Mouse (Mus musculus): Measurements from ENCODE around the gene Ncbp2.

Gene Ncbp2

GRCm38 (mm10) chr16:31948345-31948774 is at the start of gene Ncbp2, which contains the start of gene 0610012G03Rik:
Gene Ncbp2, plus strand, starts transcription at chr16:31948513.
Gene 0610012G03Rik, minus strand, starts transcription at chr16:31948494.
- in situ Hi-C loops (cut with MboI; ENCODE audit: unreplicated experiment in 2 of 2): loop anchor here (5.0 to 25.0 kb wide), 6 partner anchors 54 to 669 kb away; partner anchors contain the start of genes Fbxo45 (in 2 of the 2), Senp5 (in 2 of the 2), Wdr53 (in 2 of the 2) and Slc51a (in 1 of the 2)

- in situ Hi-C loops (cut with MboI; ENCODE audit: unreplicated experiment in 2 of 2): no loop called here
Measured at GRCm38 (mm10) chr16:31898546-31899326, 49.6 kb upstream of the Ncbp2 start.

GRCm38 (mm10) chr16:31901886-31902285 is 46.4 kb upstream of the Ncbp2 start:
- in situ Hi-C loops (cut with MboI; ENCODE audit: unreplicated experiment in 2 of 2): no loop called here

GRCm38 (mm10) chr16:31903239-31903638 is 45.1 kb upstream of the Ncbp2 start:
- in situ Hi-C loops (cut with MboI; ENCODE audit: unreplicated experiment in 2 of 2): no loop called here

- in situ Hi-C loops (cut with MboI; ENCODE audit: unreplicated experiment in 2 of 2): no loop called here
Measured at GRCm38 (mm10) chr16:31905331-31905730, 43.0 kb upstream of the Ncbp2 start.

GRCm38 (mm10) chr16:31905891-31906825 is 42.2 kb upstream of the Ncbp2 start:
- in situ Hi-C loops (cut with MboI; ENCODE audit: unreplicated experiment in 2 of 2): no loop called here

GRCm38 (mm10) chr16:31906896-31907295 is 41.4 kb upstream of the Ncbp2 start:
- in situ Hi-C loops (cut with MboI; ENCODE audit: unreplicated experiment in 2 of 2): no loop called here

GRCm38 (mm10) chr16:31908959-31909358 is 39.4 kb upstream of the Ncbp2 start:
- in situ Hi-C loops (cut with MboI; ENCODE audit: unreplicated experiment in 2 of 2): no loop called here

- in situ Hi-C loops (cut with MboI; ENCODE audit: unreplicated experiment in 2 of 2): no loop called here
Measured at GRCm38 (mm10) chr16:31910281-31910847, 37.9 kb upstream of the Ncbp2 start.

GRCm38 (mm10) chr16:31917776-31918175 is 30.5 kb upstream of the Ncbp2 start:
- in situ Hi-C loops (cut with MboI; ENCODE audit: unreplicated experiment in 2 of 2): loop anchor here (5.0 kb wide), 3 partner anchors 40 to 460 kb away; partner anchors contain the start of gene Meltf (in 2 of the 2)

- in situ Hi-C loops (cut with MboI; ENCODE audit: unreplicated experiment in 2 of 2): loop anchor here (5.0 kb wide), 3 partner anchors 41 to 461 kb away; partner anchors contain the start of gene Meltf (in 2 of the 2)
Measured at GRCm38 (mm10) chr16:31918248-31918724, 30.0 kb upstream of the Ncbp2 start.

- in situ Hi-C loops (cut with MboI; ENCODE audit: unreplicated experiment in 2 of 2): loop anchor here in 1 of 2 experiments (5.0 kb wide), 1 partner anchor 467 kb away; no protein-coding TSS in a partner anchor
Measured at GRCm38 (mm10) chr16:31924368-31924767, 23.9 kb upstream of the Ncbp2 start.

GRCm38 (mm10) chr16:31926091-31926490 is 22.2 kb upstream of the Ncbp2 start:
- in situ Hi-C loops (cut with MboI; ENCODE audit: unreplicated experiment in 2 of 2): loop anchor here in 1 of 2 experiments (25.0 kb wide), 1 partner anchor 561 kb away; the partner anchor contains the start of genes Slc51a and Zdhhc19

- in situ Hi-C loops (cut with MboI; ENCODE audit: unreplicated experiment in 2 of 2): loop anchor here in 1 of 2 experiments (25.0 kb wide), 1 partner anchor 561 kb away; the partner anchor contains the start of genes Slc51a and Zdhhc19
Measured at GRCm38 (mm10) chr16:31926547-31927182, 21.6 kb upstream of the Ncbp2 start.

- in situ Hi-C loops (cut with MboI; ENCODE audit: unreplicated experiment in 2 of 2): loop anchor here in 1 of 2 experiments (25.0 kb wide), 1 partner anchor 560 kb away; the partner anchor contains the start of genes Slc51a and Zdhhc19
Measured at GRCm38 (mm10) chr16:31927412-31927811, 20.9 kb upstream of the Ncbp2 start.

GRCm38 (mm10) chr16:31931330-31931729 is 17.0 kb upstream of the Ncbp2 start:
- in situ Hi-C loops (cut with MboI; ENCODE audit: unreplicated experiment in 2 of 2): loop anchor here (10.0 to 25.0 kb wide), 2 partner anchors 556 to 763 kb away; partner anchors contain the start of genes Slc51a (in 1 of the 2) and Zdhhc19 (in 1 of the 2)

- in situ Hi-C loops (cut with MboI; ENCODE audit: unreplicated experiment in 2 of 2): loop anchor here (10.0 to 25.0 kb wide), 2 partner anchors 555 to 763 kb away; partner anchors contain the start of genes Slc51a (in 1 of the 2) and Zdhhc19 (in 1 of the 2)
Measured at GRCm38 (mm10) chr16:31932255-31932654, 16.1 kb upstream of the Ncbp2 start.

- in situ Hi-C loops (cut with MboI; ENCODE audit: unreplicated experiment in 2 of 2): loop anchor here (10.0 to 25.0 kb wide), 2 partner anchors 554 to 762 kb away; partner anchors contain the start of genes Slc51a (in 1 of the 2) and Zdhhc19 (in 1 of the 2)
Measured at GRCm38 (mm10) chr16:31932840-31933697, 15.2 kb upstream of the Ncbp2 start.

Data from v-Abl transformed pro-B cells (cell line).